Comparison of ENCODE assay signal across 15 mouse cellular contexts in the genomic region with DNA sequence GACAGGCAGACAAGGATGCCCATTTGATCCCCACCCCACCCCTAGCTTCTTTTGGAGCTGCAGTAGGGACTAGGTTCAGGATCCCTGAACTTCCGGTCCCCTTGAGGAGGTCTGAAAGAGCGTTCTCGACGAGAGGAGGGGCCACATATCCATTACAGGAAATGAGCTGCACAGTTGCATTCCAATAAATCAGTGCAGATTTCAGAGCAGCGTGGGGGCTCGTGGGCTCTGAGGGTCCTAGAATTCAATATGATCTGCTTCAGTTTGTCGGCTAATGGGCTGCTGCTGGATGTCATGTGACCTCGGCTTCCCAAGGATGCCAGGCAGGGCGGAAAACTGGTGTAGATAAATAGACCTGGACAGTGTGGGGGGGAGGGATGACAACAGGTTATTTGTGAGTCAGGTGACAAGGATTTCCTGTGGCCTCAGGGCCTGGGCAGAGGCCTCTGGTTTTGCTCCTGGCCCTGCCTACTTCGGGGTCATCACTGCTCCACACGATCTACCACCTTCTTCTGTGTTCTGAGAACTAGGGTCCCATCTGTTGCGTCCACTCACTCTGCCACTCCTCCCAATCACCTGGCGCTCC.
DNase-seq lines count a peak whose midpoint lies in the region; ATAC-seq and TF ChIP-seq lines count a peak whose summit lies in the region.
"Had no signal": no experiment of that assay in that cellular context is flagged by ENCODE, and none has a peak within 500 bp of the region (broad histone marks: within the 10 kb centered on the region; RNA-seq: fewer than 3 reads in every experiment).

No protein-coding gene starts in this region.

- no peak for DNase-seq in hindbrain, embryonic 10.5 days (ENCODE audit: low spot score)
- DNase-seq in lung, postnatal 0 days (ENCODE audit: low spot score) = no peak
- DNase-seq in lung, adult 2 months = no peak
- DNase-seq in frontal cortex, postnatal 25 days (ENCODE audit: low spot score in 2 of 2) = no peak
- DNase-seq: adrenal gland, adult 8-10 months; cerebellum, postnatal 25 days; gastrocnemius, postnatal 10 days; heart, postnatal 36 days; lung, adult 18-20 months; midbrain, embryonic 14.5 days had no signal

- peak overlapping the region; percentile 56; the same call in 1 of the 2 replicates for H3K27ac ChIP-seq in hindbrain, embryonic 10.5 days
- H3K27ac ChIP-seq in hindbrain, embryonic 16.5 days (ENCODE audit: low read depth, low read length) = no peak overlapping the region
- no peak overlapping the region for H3K27ac ChIP-seq in lung, postnatal 0 days (ENCODE audit: low read length)
- peak overlapping the region; percentile 51 for H3K27ac ChIP-seq in embryonic facial prominence, embryonic 13.5 days
- no peak overlapping the region for H3K27ac ChIP-seq in neural tube, embryonic 12.5 days

- no peaks in the 10 kb centered on the region for H3K27me3 ChIP-seq in hindbrain, embryonic 10.5 days (ENCODE audit: insufficient read depth, poor library complexity, severe bottlenecking)
- H3K27me3 ChIP-seq in hindbrain, embryonic 16.5 days (replicated peaks; ENCODE audit: control insufficient read depth, insufficient read depth, low read length) = no peaks in the 10 kb centered on the region
- no peaks in the 10 kb centered on the region for H3K27me3 ChIP-seq in lung, postnatal 0 days (replicated peaks; ENCODE audit: insufficient read depth, low read length)
- no peaks in the 10 kb centered on the region for H3K27me3 ChIP-seq in embryonic facial prominence, embryonic 13.5 days
- H3K27me3 ChIP-seq in neural tube, embryonic 12.5 days (replicated peaks) = no peaks in the 10 kb centered on the region
- H3K27me3 ChIP-seq: Patski had no signal

- H3K4me2 ChIP-seq in hindbrain, embryonic 16.5 days (ENCODE audit: low read length) = no peak overlapping the region
- H3K4me2 ChIP-seq in lung, postnatal 0 days (replicated peaks; ENCODE audit: low read depth, low read length) = 0 out of 2 replicates have a peak overlapping the region, but pooled peaks have one; percentile 8
- peak overlapping the region; percentile 35 for H3K4me2 ChIP-seq in embryonic facial prominence, embryonic 13.5 days
- no peak overlapping the region for H3K4me2 ChIP-seq in neural tube, embryonic 12.5 days (replicated peaks)

- peaks cover 24% of the 10 kb centered on the region for H3K4me1 ChIP-seq in hindbrain, embryonic 10.5 days (replicated peaks)
- peaks cover 5% of the 10 kb centered on the region for H3K4me1 ChIP-seq in hindbrain, embryonic 16.5 days (ENCODE audit: control insufficient read depth, insufficient read depth, low read depth, low read length)
- peaks cover 3% of the 10 kb centered on the region; the same call in 1 of the 2 replicates for H3K4me1 ChIP-seq in lung, postnatal 0 days (ENCODE audit: insufficient read depth, low read depth, low read length)
- H3K4me1 ChIP-seq in lung, adult 2 months (ENCODE audit: control insufficient read depth, insufficient read depth, low read length) = no peaks in the 10 kb centered on the region
- H3K4me1 ChIP-seq in embryonic facial prominence, embryonic 13.5 days = peaks cover 33% of the 10 kb centered on the region
- H3K4me1 ChIP-seq in neural tube, embryonic 12.5 days = peaks cover 31% of the 10 kb centered on the region

- H3K9me3 ChIP-seq in hindbrain, embryonic 10.5 days = no peaks in the 10 kb centered on the region; the same call in 1 of the 2 replicates
- no peaks in the 10 kb centered on the region for H3K9me3 ChIP-seq in hindbrain, embryonic 16.5 days (ENCODE audit: control insufficient read depth, low read length)
- no peaks in the 10 kb centered on the region for H3K9me3 ChIP-seq in lung, postnatal 0 days (ENCODE audit: low read length)
- no peaks in the 10 kb centered on the region for H3K9me3 ChIP-seq in embryonic facial prominence, embryonic 13.5 days
- H3K9me3 ChIP-seq in neural tube, embryonic 12.5 days = 0 out of 2 replicates have a peak, but pooled peaks cover 3% of the 10 kb centered on the region

- no peak for ATAC-seq in hindbrain, embryonic 16.5 days
- ATAC-seq in lung, postnatal 0 days = no peak; the same call in 1 of the 2 replicates
- ATAC-seq in embryonic facial prominence, embryonic 13.5 days (ENCODE audit: insufficient number of reproducible peaks, insufficient read depth, low FRiP score, low TSS enrichment, low read depth) = peak; percentile 44; the same call in 1 of the 2 replicates
- peak; percentile 38; the same call in 1 of the 2 replicates for ATAC-seq in neural tube, embryonic 12.5 days (ENCODE audit: low FRiP score, low read depth)
- ATAC-seq: CD4-positive, CD25-positive, alpha-beta regulatory T cell, adult 4 months; Patski had no signal

- H3K9ac ChIP-seq in hindbrain, embryonic 16.5 days (ENCODE audit: low read depth, low read length) = no peak overlapping the region
- no peak overlapping the region for H3K9ac ChIP-seq in lung, postnatal 0 days (replicated peaks; ENCODE audit: low read depth)
- H3K9ac ChIP-seq in embryonic facial prominence, embryonic 13.5 days = 0 out of 2 replicates have a peak overlapping the region, but pooled peaks have one; percentile 3
- no peak overlapping the region for H3K9ac ChIP-seq in neural tube, embryonic 12.5 days

- 68% methylated on average over 13 of the region's 13 CpGs for WGBS in hindbrain, embryonic 10.5 days
- WGBS in hindbrain, embryonic 16.5 days = 68% methylated on average over 13 of the region's 13 CpGs
- 36% methylated on average over 13 of the region's 13 CpGs for WGBS in lung, postnatal 0 days
- 45% methylated on average over 13 of the region's 13 CpGs for WGBS in lung, adult 2 months
- WGBS in embryonic facial prominence, embryonic 13.5 days = 31% methylated on average over 13 of the region's 13 CpGs
- WGBS in neural tube, embryonic 12.5 days = 59% methylated on average over 13 of the region's 13 CpGs

- no peak for TF ChIP-seq CTCF in lung, postnatal 0 days (IDR thresholded peaks at IDR 0.05)
- TF ChIP-seq CTCF in lung, adult 2 months (IDR thresholded peaks at IDR 0.05; ENCODE audit: insufficient read depth, low read length) = no peak

- H3K36me3 ChIP-seq in hindbrain, embryonic 10.5 days = no peaks in the 10 kb centered on the region
- no peaks in the 10 kb centered on the region for H3K36me3 ChIP-seq in hindbrain, embryonic 16.5 days (ENCODE audit: control insufficient read depth, insufficient read depth, low read length)
- no peaks in the 10 kb centered on the region for H3K36me3 ChIP-seq in lung, postnatal 0 days (ENCODE audit: insufficient read depth, low read length)
- no peaks in the 10 kb centered on the region for H3K36me3 ChIP-seq in embryonic facial prominence, embryonic 13.5 days
- no peaks in the 10 kb centered on the region for H3K36me3 ChIP-seq in neural tube, embryonic 12.5 days

- H3K4me3 ChIP-seq in hindbrain, embryonic 10.5 days = no peak overlapping the region
- no peak overlapping the region for H3K4me3 ChIP-seq in hindbrain, embryonic 16.5 days (ENCODE audit: low read length)
- no peak overlapping the region for H3K4me3 ChIP-seq in lung, postnatal 0 days (ENCODE audit: low read depth, low read length)
- no peak overlapping the region for H3K4me3 ChIP-seq in lung, adult 2 months (replicated peaks; ENCODE audit: extremely low read depth, low read depth, low read length)
- H3K4me3 ChIP-seq in embryonic facial prominence, embryonic 13.5 days = no peak overlapping the region
- H3K4me3 ChIP-seq in neural tube, embryonic 12.5 days = no peak overlapping the region

- TF ChIP-seq EP300 in lung, postnatal 0 days (IDR thresholded peaks at IDR 0.05) = no peak

- no peak for TF ChIP-seq POLR2A in lung, adult 2 months (IDR thresholded peaks at IDR 0.05; ENCODE audit: borderline replicate concordance, extremely low read depth, low read depth, low read length)

Comparison
In these comparisons a context has a peak if more than half of its experiments do, and no peak if none do; other contexts are left out.
1. H3K27ac ChIP-seq: peak in hindbrain, embryonic 10.5 days (single experiment) and embryonic facial prominence, embryonic 13.5 days (single experiment); none in hindbrain, embryonic 16.5 days (single experiment), lung, postnatal 0 days (single experiment) and neural tube, embryonic 12.5 days (single experiment).
2. ATAC-seq: peak in embryonic facial prominence, embryonic 13.5 days (single experiment) and neural tube, embryonic 12.5 days (single experiment); none in hindbrain, embryonic 16.5 days (single experiment) and lung, postnatal 0 days (single experiment).
3. H3K4me2 ChIP-seq: peak in lung, postnatal 0 days (single experiment) and embryonic facial prominence, embryonic 13.5 days (single experiment); none in hindbrain, embryonic 16.5 days (single experiment) and neural tube, embryonic 12.5 days (single experiment).